Mouse (Mus musculus) kidney, embryonic 16.5 days (tissue): ENCODE measurements around the gene Arid3b. TPM values are rescaled to one million over a fixed set of nuclear protein-coding genes. Genes with fewer than 3 reads are reported as not detected.
A peak's percentile ranks its signal among the peaks of the same experiment; 100 is the strongest.
"Not testable (repeated sequence)": the region's sequence is repeated elsewhere in the genome, so short reads cannot be mapped to it uniquely, and the experiment has no call there.

Experiments
- ATAC-seq: fragments of 200-750 bp; cut with Nextera tagmentation; 2 replicates; pipeline ENCODE4 v1.8.0; 2017; ENCODE audit warnings: moderate TSS enrichment; ENCODE audit not compliant: low FRiP score, low TSS enrichment
- H3K27ac ChIP-seq: fragments of 300-500 bp; sonication (generic); 2 replicates; pipeline ENCODE4 v1.5.1; 2014; ENCODE audit warnings: low read length
- H3K27me3 ChIP-seq: fragments of 300-500 bp; sonication (generic); 2 replicates; pipeline ENCODE4 v1.6.1; 2014; ENCODE audit warnings: low read length, control low read depth, mixed read lengths; ENCODE audit not compliant: insufficient read depth
- H3K36me3 ChIP-seq: fragments of 300-500 bp; sonication (generic); 2 replicates; pipeline ENCODE4 v1.6.1; 2014; ENCODE audit warnings: low read length, control low read depth, mixed read lengths; ENCODE audit not compliant: insufficient read depth
- H3K4me1 ChIP-seq: fragments of 300-500 bp; sonication (generic); 2 replicates; pipeline ENCODE4 v1.6.1; 2014; ENCODE audit warnings: low read length, control low read depth, mixed read lengths; ENCODE audit not compliant: insufficient read depth
- H3K4me2 ChIP-seq: fragments of 300-500 bp; sonication (generic); replicated peaks from 2 replicates; pipeline ENCODE4 v1.6.1; 2014; ENCODE audit warnings: low read depth, low read length
- H3K4me3 ChIP-seq: fragments of 300-500 bp; sonication (generic); 2 replicates; pipeline ENCODE4 v1.5.1; 2014; ENCODE audit warnings: mild to moderate bottlenecking, low read length
- H3K9ac ChIP-seq: fragments of 300-500 bp; sonication (generic); replicated peaks from 2 replicates; pipeline ENCODE4 v1.6.1; 2014; ENCODE audit warnings: low read length
- H3K9me3 ChIP-seq: fragments of 300-500 bp; sonication (generic); 2 replicates; pipeline ENCODE4 v1.6.1; 2016; ENCODE audit warnings: low read length, control low read depth
- WGBS: fragments of 180-500 bp; shearing (Covaris S2); extraction: QIAGEN DNeasy Blood & Tissue Kit; methylation state at CpG from one replicate; pipeline ENCODE4 v1.1.7; 2014; 5-methylcytosine and 5-hydroxymethylcytosine counted together
- polyA plus RNA-seq: library from polyadenylated mRNA; unstranded; fragments of >200 nt; fragmentation: Nextera tagmentation; extraction: Ambion mirVana; gene quantifications from 2 replicates; pipeline ENCODE4 v1.2.1, GENCODE M21; 2015

Gene Arid3b
- polyA plus RNA-seq: 6.0 and 8.6 TPM in 2 replicates

- peak within 1 kb of the TSS; percentile 76 for H3K4me3 ChIP-seq
- H3K9ac ChIP-seq: peak within 1 kb of the TSS; percentile 79
- peak; percentile 99 for ATAC-seq
- under 1% methylated on average over 42 of the region's 45 CpGs for WGBS
- H3K9me3 ChIP-seq: no peaks in the 10 kb centered on the region
- H3K27me3 ChIP-seq: peaks cover 17% of the 10 kb centered on the region
- no peaks in the 10 kb centered on the region for H3K36me3 ChIP-seq
- peak within 1 kb of the TSS; percentile 87 for H3K4me2 ChIP-seq
- peaks cover 36% of the 10 kb centered on the region for H3K4me1 ChIP-seq
- H3K27ac ChIP-seq: peak within 1 kb of the TSS; percentile 50
Observed at GRCm38 (mm10) chr9:57836581-57837170, at the start of gene Arid3b. Gene Arid3b, minus strand, starts transcription at chr9:57836793.

DNA sequence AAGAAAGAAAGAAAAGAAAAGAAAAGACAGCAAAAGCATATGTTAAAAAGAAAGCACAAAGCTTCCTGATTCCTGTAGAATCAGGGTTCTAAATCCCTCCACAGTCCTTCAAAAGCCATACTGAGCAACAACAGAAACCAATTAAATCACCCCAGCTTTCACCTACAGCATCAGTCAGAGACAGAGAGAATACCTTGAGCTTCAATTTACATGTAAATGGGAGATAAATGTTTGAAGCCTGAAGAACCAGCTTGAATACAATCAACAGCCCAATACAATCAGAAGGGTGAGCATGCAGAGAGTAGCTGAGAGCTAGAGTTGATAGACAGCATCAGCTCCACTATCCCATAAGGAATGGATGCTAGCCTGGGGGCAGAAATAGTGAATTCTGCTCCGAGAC, 46.8 kb upstream of the Arid3b start:
- 85% methylated on average over 1 of the region's 1 CpGs for WGBS
- ATAC-seq: no peak
- H3K27ac ChIP-seq: no peak overlapping the region

DNA sequence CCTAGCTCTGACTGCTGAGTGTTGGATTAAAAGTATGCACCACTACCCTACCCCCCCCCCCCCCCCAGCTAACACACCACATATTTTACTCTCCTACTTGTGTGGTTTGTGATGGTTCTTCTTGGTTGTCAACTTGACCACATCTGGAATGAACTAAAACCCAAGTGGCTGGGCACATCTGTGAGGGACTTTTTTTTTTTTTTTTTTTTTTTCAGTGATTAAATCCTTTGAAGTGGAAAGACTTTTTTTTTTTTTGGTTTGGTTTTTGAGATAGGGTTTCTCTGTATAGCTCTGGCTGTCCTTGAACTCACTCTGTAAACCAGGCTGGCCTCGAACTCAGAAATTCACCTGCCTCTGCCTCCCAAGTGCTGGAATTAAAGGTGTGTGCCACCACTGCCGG, 45.2 kb upstream of the Arid3b start:
- not testable (repeated sequence) for H3K4me1 ChIP-seq, H3K9me3 ChIP-seq, H3K4me3 ChIP-seq, H3K27me3 ChIP-seq, H3K36me3 ChIP-seq, H3K9ac ChIP-seq, ATAC-seq, H3K4me2 ChIP-seq, H3K27ac ChIP-seq
- 96% methylated on average over 2 of the region's 2 CpGs for WGBS

More for the DNA sequence above, 46.8 kb upstream of the Arid3b start:
- no peaks in the 10 kb centered on the region for H3K27me3 ChIP-seq
- H3K4me3 ChIP-seq: no peak overlapping the region
- no peaks in the 10 kb centered on the region for H3K36me3 ChIP-seq
- no peaks in the 10 kb centered on the region for H3K9me3 ChIP-seq
- H3K4me2 ChIP-seq: no peak overlapping the region
- H3K9ac ChIP-seq: no peak overlapping the region
- H3K4me1 ChIP-seq: no peaks in the 10 kb centered on the region

DNA sequence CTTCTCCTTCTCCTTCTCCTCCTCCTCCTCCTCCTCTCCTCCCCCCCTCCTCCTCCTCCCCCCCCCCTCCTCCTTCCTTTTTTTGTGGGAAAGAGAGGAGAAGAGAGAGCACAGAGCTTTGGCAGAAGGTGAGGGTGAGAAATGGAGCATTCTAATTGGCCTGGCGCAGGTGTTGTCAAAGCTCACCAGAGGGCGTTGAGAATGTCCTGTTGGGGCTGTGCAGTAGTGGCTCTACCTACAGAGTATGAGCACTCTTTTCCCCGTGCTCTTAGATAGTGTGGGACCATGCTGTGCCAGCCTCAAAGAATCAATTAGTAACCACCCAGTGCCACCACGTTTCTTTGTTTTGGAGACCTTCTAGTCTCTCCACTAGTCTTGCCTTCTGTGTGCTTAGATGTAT, 43.7 kb upstream of the Arid3b start:
- Histone ChIP-seq H3K27me3 (no peaks in the 10 kb centered on the region), H3K9ac (no peak overlapping the region), H3K27ac (no peak overlapping the region), H3K36me3 (no peaks in the 10 kb centered on the region), H3K9me3 (no peaks in the 10 kb centered on the region), H3K4me3 (no peak overlapping the region), H3K4me2 (no peak overlapping the region), H3K4me1 (no peaks in the 10 kb centered on the region)
- WGBS: 28% methylated on average over 4 of the region's 4 CpGs
- no peak for ATAC-seq

DNA sequence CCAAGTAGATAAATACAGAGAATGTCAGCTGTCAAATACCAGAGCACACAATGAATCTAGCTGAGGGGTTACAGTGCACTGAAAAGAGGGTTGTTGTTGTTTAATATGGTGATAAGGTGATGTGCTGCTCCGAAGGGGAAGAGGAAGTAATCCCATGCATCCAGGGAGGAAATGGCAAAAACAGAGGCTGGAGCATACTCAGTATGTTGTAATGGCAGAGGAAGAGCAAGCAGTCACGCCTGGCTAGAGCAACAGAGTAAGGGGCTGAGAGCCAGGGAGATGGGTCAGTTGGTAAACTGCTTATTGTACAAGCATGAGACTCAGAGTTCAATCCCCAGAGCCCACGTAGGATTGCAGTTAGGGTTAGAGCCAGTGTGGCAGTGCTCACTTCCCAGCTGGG, 42.6 kb upstream of the Arid3b start:
- ATAC-seq: no peak
- WGBS: 59% methylated on average over 3 of the region's 3 CpGs
- H3K36me3 ChIP-seq: no peaks in the 10 kb centered on the region
- H3K27me3 ChIP-seq: no peaks in the 10 kb centered on the region
- no peak overlapping the region for H3K4me2 ChIP-seq
- H3K9ac ChIP-seq: no peak overlapping the region
- no peaks in the 10 kb centered on the region for H3K4me1 ChIP-seq
- H3K27ac ChIP-seq: no peak overlapping the region
- H3K4me3 ChIP-seq: no peak overlapping the region
- H3K9me3 ChIP-seq: no peaks in the 10 kb centered on the region

- WGBS: 61% methylated on average over 3 of the region's 3 CpGs
- no peak for ATAC-seq
Observed at GRCm38 (mm10) chr9:57874994-57875393, 38.4 kb upstream of the Arid3b start.

DNA sequence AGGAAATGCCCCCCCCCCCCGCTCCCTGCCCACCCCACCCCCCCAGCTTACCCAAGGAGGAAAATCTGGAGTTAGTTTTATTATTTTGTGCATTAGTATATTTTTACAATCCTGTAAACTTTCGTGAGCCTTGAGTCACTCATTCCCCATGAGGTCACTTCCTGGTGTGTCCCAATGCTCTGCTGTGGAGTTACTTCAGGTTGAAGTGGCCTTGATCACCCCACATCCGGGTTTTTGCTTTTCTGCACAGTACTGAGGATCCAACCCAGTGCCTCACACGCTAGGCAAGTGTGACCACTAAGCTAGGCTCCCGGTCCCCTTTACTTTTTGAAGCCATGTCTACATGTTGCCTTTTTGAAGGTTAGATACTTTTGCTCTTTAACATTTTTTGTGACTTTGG, 37.5 kb upstream of the Arid3b start:
- Histone ChIP-seq H3K9me3 (no peaks in the 10 kb centered on the region), H3K9ac (no peak overlapping the region), H3K36me3 (no peaks in the 10 kb centered on the region), H3K27me3 (no peaks in the 10 kb centered on the region), H3K27ac (no peak overlapping the region), H3K4me1 (no peaks in the 10 kb centered on the region), H3K4me2 (no peak overlapping the region), H3K4me3 (no peak overlapping the region)
- WGBS: 71% methylated on average over 5 of the region's 5 CpGs
- no peak for ATAC-seq

More at GRCm38 (mm10) chr9:57874994-57875393, 38.4 kb upstream of the Arid3b start:
- no peaks in the 10 kb centered on the region for H3K36me3 ChIP-seq
- no peak overlapping the region for H3K9ac ChIP-seq
- no peaks in the 10 kb centered on the region for H3K4me1 ChIP-seq
- H3K27ac ChIP-seq: no peak overlapping the region
- H3K9me3 ChIP-seq: no peaks in the 10 kb centered on the region
- H3K4me2 ChIP-seq: no peak overlapping the region
- H3K27me3 ChIP-seq: no peaks in the 10 kb centered on the region
- H3K4me3 ChIP-seq: no peak overlapping the region

DNA sequence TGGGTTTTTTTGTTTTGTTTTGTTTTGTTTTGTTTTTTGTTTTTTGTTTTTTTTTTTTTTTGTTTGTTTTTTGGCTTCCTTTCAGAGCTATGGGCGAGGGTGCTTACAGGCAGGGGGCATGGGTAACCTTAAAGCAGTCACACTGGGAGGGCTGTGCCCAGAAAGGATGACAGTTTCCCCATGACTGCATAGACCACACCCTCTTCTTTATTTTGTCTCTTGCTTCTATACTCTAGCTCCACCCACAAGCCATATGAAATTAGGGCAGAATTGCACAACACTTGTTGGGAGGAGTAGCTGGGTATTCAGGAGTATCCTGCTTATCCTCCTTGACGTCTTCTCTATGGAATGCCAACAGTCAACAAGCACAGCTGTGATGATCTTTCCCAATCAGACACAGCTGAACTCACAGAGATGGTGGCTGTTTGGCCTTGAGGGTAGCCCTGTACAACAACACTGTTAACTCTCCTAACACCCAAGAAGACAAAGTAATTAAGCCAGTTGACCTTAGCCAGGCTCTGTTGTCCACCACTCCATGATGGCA, 33.8 kb upstream of the Arid3b start:
- no peaks in the 10 kb centered on the region for H3K4me1 ChIP-seq
- ATAC-seq: no peak
- 68% methylated on average over 2 of the region's 2 CpGs for WGBS

GRCm38 (mm10) chr9:57868767-57869166, 32.2 kb upstream of the Arid3b start:
- no peaks in the 10 kb centered on the region for H3K27me3 ChIP-seq

More for the DNA sequence above, 33.8 kb upstream of the Arid3b start:
- Histone ChIP-seq H3K4me2 (no peak overlapping the region), H3K4me3 (no peak overlapping the region), H3K27me3 (no peaks in the 10 kb centered on the region), H3K27ac (no peak overlapping the region), H3K36me3 (no peaks in the 10 kb centered on the region), H3K9ac (no peak overlapping the region), H3K9me3 (no peaks in the 10 kb centered on the region)

GRCm38 (mm10) chr9:57867880-57868279, 31.3 kb upstream of the Arid3b start:
- H3K4me1 ChIP-seq: no peaks in the 10 kb centered on the region
- ATAC-seq: no peak
- no peak overlapping the region for H3K4me3 ChIP-seq
- no peak overlapping the region for H3K9ac ChIP-seq
- no peak overlapping the region for H3K4me2 ChIP-seq
- no peak overlapping the region for H3K27ac ChIP-seq
- no peaks in the 10 kb centered on the region for H3K36me3 ChIP-seq
- H3K27me3 ChIP-seq: no peaks in the 10 kb centered on the region
- 89% methylated on average over 5 of the region's 5 CpGs for WGBS
- no peaks in the 10 kb centered on the region for H3K9me3 ChIP-seq

More at GRCm38 (mm10) chr9:57868767-57869166, 32.2 kb upstream of the Arid3b start:
- Histone ChIP-seq H3K4me1 (no peaks in the 10 kb centered on the region), H3K9me3 (no peaks in the 10 kb centered on the region), H3K27ac (no peak overlapping the region), H3K4me3 (no peak overlapping the region), H3K36me3 (no peaks in the 10 kb centered on the region), H3K4me2 (no peak overlapping the region), H3K9ac (no peak overlapping the region)
- ATAC-seq: no peak
- WGBS: 81% methylated on average over 6 of the region's 6 CpGs
